Mouse (Mus musculus): ENCODE data around the gene Rrp8.
"Not testable (repeated sequence)": the region's sequence is repeated elsewhere in the genome, so short reads cannot be mapped to it uniquely, and the experiment has no call there.

Gene Rrp8

GRCm38 (mm10) chr7:105743926-105744590 lies 6.9 kb upstream of the Rrp8 start, which contains the start of gene Taf10:
Taf10 (minus strand) TSS chr7:105744361.
- DNase-seq (ENCODE audit: low spot score) = peak; percentile 94

GRCm38 (mm10) chr7:105743246-105743925 lies 6.2 kb upstream of the Rrp8 start:
- DNase-seq (ENCODE audit: low spot score) = not testable (repeated sequence)

- not testable (repeated sequence) for DNase-seq (ENCODE audit: low spot score)
These were observed 5.5 kb upstream of the Rrp8 start for GRCm38 (mm10) chr7:105742539-105743215.

GRCm38 (mm10) chr7:105741978-105742377 lies 4.8 kb upstream of the Rrp8 start:
- no peak for DNase-seq (ENCODE audit: low spot score)

GRCm38 (mm10) chr7:105740851-105741250 lies 3.7 kb upstream of the Rrp8 start:
- DNase-seq (ENCODE audit: low spot score) = no peak

- DNase-seq (ENCODE audit: low spot score) = no peak
These were observed 3.1 kb upstream of the Rrp8 start for GRCm38 (mm10) chr7:105740089-105740795.

- no peak for DNase-seq (ENCODE audit: low spot score)
These were observed 1.8 kb upstream of the Rrp8 start for GRCm38 (mm10) chr7:105738948-105739347.

- no peak for DNase-seq (ENCODE audit: low spot score)
These were observed 1.1 kb upstream of the Rrp8 start for GRCm38 (mm10) chr7:105738286-105738685.

GRCm38 (mm10) chr7:105737648-105738047 lies 463 bp upstream of the Rrp8 start:
- DNase-seq (ENCODE audit: low spot score) = no peak

GRCm38 (mm10) chr7:105736264-105736901 lies 802 bp downstream of the Rrp8 start, which contains the start of gene Ilk:
Ilk (plus strand) TSS chr7:105736592.
- peak; percentile 84 for DNase-seq (ENCODE audit: low spot score)

- not testable (repeated sequence) for DNase-seq (ENCODE audit: low spot score)
These were observed 1.7 kb downstream of the Rrp8 start for GRCm38 (mm10) chr7:105735464-105735863.

- DNase-seq (ENCODE audit: low spot score) = no peak
These were observed 2.4 kb downstream of the Rrp8 start for GRCm38 (mm10) chr7:105734826-105735225.

- DNase-seq (ENCODE audit: low spot score) = no peak
These were observed 3.3 kb downstream of the Rrp8 start for GRCm38 (mm10) chr7:105733836-105734235.

- DNase-seq (ENCODE audit: low spot score) = no peak
These were observed 8.3 kb downstream of the Rrp8 start for GRCm38 (mm10) chr7:105728701-105729428.

GRCm38 (mm10) chr7:105726980-105727325 lies 10.2 kb downstream of the Rrp8 start:
- DNase-seq (ENCODE audit: low spot score) = no peak

- DNase-seq (ENCODE audit: low spot score) = peak; percentile 46
These were observed 10.8 kb downstream of the Rrp8 start for GRCm38 (mm10) chr7:105726144-105726979.

GRCm38 (mm10) chr7:105721916-105722315 lies 15.3 kb downstream of the Rrp8 start:
- DNase-seq (ENCODE audit: low spot score) = no peak

GRCm38 (mm10) chr7:105715366-105715765 lies 21.8 kb downstream of the Rrp8 start:
- no peak for DNase-seq (ENCODE audit: low spot score)

GRCm38 (mm10) chr7:105708733-105709132 lies 28.5 kb downstream of the Rrp8 start:
- no peak for DNase-seq (ENCODE audit: low spot score)

GRCm38 (mm10) chr7:105703816-105704215 lies 33.4 kb downstream of the Rrp8 start:
- DNase-seq (ENCODE audit: low spot score) = no peak
